ENCODE assay signal across 13 mouse cellular contexts in genomic region chr4:21689492-21689941, GRCm38 (mm10). TPM values are rescaled to one million over a fixed set of nuclear protein-coding genes. Genes with fewer than 3 reads are reported as not detected.
DNase-seq lines count a peak whose midpoint lies in the region; ATAC-seq lines count a peak whose summit lies in the region.
"Had no signal": no experiment of that assay in that cellular context is flagged by ENCODE, and none has a peak within 500 bp of the region (broad histone marks: within the 10 kb centered on the region; RNA-seq: fewer than 3 reads in every experiment).

No protein-coding gene starts in this region.

- H3K27ac ChIP-seq in heart, embryonic 15.5 days: no peak overlapping the region
- no peak overlapping the region for H3K27ac ChIP-seq in hindbrain, embryonic 15.5 days (replicated peaks)
- no peak overlapping the region for H3K27ac ChIP-seq in neural tube, embryonic 12.5 days
- H3K27ac ChIP-seq: embryonic facial prominence, embryonic 12.5 days had no signal

- H3K4me1 ChIP-seq in heart, embryonic 15.5 days (replicated peaks): peaks cover 17% of the 10 kb centered on the region
- peaks cover 17% of the 10 kb centered on the region for H3K4me1 ChIP-seq in hindbrain, embryonic 15.5 days (replicated peaks)
- peaks cover 24% of the 10 kb centered on the region; the same call in 1 of the 2 replicates for H3K4me1 ChIP-seq in neural tube, embryonic 12.5 days
- H3K4me1 ChIP-seq: embryonic facial prominence, embryonic 12.5 days had no signal

- DNase-seq in heart, adult 9 months (ENCODE audit: low spot score in 2 of 2): no peak
- peak; percentile 45 for DNase-seq in embryo, embryonic 9.5 days (ENCODE audit: extremely low spot score)
- DNase-seq in adrenal gland, postnatal 14 days: no peak
- DNase-seq in urinary bladder, postnatal 25 days (ENCODE audit: low spot score): no peak
- DNase-seq in cerebellum, adult 11-12 months: no peak
- DNase-seq: kidney, adult 2 months had no signal

- H3K4me3 ChIP-seq in heart, embryonic 15.5 days: peak overlapping the region; percentile 50; the same call in 1 of the 2 replicates
- peak overlapping the region; percentile 45; the same call in 1 of the 2 replicates for H3K4me3 ChIP-seq in hindbrain, embryonic 15.5 days
- no peak overlapping the region; the same call in 1 of the 2 replicates for H3K4me3 ChIP-seq in neural tube, embryonic 12.5 days

- H3K9ac ChIP-seq in heart, embryonic 15.5 days: no peak overlapping the region
- no peak overlapping the region for H3K9ac ChIP-seq in hindbrain, embryonic 15.5 days
- no peak overlapping the region for H3K9ac ChIP-seq in neural tube, embryonic 12.5 days
- H3K9ac ChIP-seq: embryonic facial prominence, embryonic 12.5 days had no signal

- no peaks in the 10 kb centered on the region for H3K9me3 ChIP-seq in heart, embryonic 15.5 days (replicated peaks)
- no peaks in the 10 kb centered on the region for H3K9me3 ChIP-seq in hindbrain, embryonic 15.5 days
- no peaks in the 10 kb centered on the region for H3K9me3 ChIP-seq in neural tube, embryonic 12.5 days
- H3K9me3 ChIP-seq: embryonic facial prominence, embryonic 12.5 days had no signal

- no peak for ATAC-seq in heart, embryonic 15.5 days (replicated peaks; ENCODE audit: insufficient number of reproducible peaks, insufficient read depth, low FRiP score, low read depth)
- ATAC-seq in hindbrain, embryonic 15.5 days (ENCODE audit: low FRiP score, low read depth): 0 out of 2 replicates have a peak, but pooled peaks have one; percentile 33
- peak; percentile 13 for ATAC-seq in neural tube, embryonic 12.5 days (ENCODE audit: low FRiP score, low read depth)

- WGBS in heart, embryonic 15.5 days: 2% methylated on average over 18 of the region's 18 CpGs
- 1% methylated on average over 18 of the region's 18 CpGs for WGBS in hindbrain, embryonic 15.5 days
- under 1% methylated on average over 18 of the region's 18 CpGs for WGBS in neural tube, embryonic 12.5 days

- H3K4me2 ChIP-seq in heart, embryonic 15.5 days: peak overlapping the region; percentile 90
- peak overlapping the region; percentile 87 for H3K4me2 ChIP-seq in hindbrain, embryonic 15.5 days
- peak overlapping the region; percentile 87 for H3K4me2 ChIP-seq in neural tube, embryonic 12.5 days (replicated peaks)

- H3K27me3 ChIP-seq in heart, embryonic 15.5 days: peaks cover 91% of the 10 kb centered on the region
- H3K27me3 ChIP-seq in hindbrain, embryonic 15.5 days: peaks cover 66% of the 10 kb centered on the region
- peaks cover 62% of the 10 kb centered on the region for H3K27me3 ChIP-seq in neural tube, embryonic 12.5 days (replicated peaks)
- H3K27me3 ChIP-seq: CH12.LX had no signal

- H3K36me3 ChIP-seq in heart, embryonic 15.5 days: no peaks in the 10 kb centered on the region
- no peaks in the 10 kb centered on the region for H3K36me3 ChIP-seq in hindbrain, embryonic 15.5 days
- H3K36me3 ChIP-seq in neural tube, embryonic 12.5 days: no peaks in the 10 kb centered on the region
- H3K36me3 ChIP-seq: embryonic facial prominence, embryonic 12.5 days had no signal

RNA-seq across cellular contexts. Expression of gene Prdm13, which starts 3.8 kb away (rescaled TPM):
- not detected in 2 replicates for polyA plus RNA-seq in heart, embryonic 15.5 days (2015; fragmentation: Nextera tagmentation; extraction: Ambion mirVana)
- 0.45 and 1.0 TPM in 2 replicates for polyA plus RNA-seq in hindbrain, embryonic 15.5 days (2015; fragmentation: Nextera tagmentation; extraction: Ambion mirVana)
- 12.6 and 13.3 TPM in 2 replicates for polyA plus RNA-seq in neural tube, embryonic 12.5 days (2016; fragmentation: Nextera tagmentation; extraction: Ambion mirVana)
- not detected in 2 replicates for total RNA-seq in adrenal gland, postnatal 14 days (2021)
- total RNA-seq: adrenal gland, postnatal 25 days; CH12.LX; liver, adult 2 months had no signal
- polyA plus RNA-seq: kidney, adult 2 months; liver, adult 2 months had no signal

RNA-seq across cellular contexts. Expression of gene Ccnc, which starts 38.0 kb away (rescaled TPM):
- polyA plus RNA-seq in heart, embryonic 15.5 days (2015; fragmentation: Nextera tagmentation; extraction: Ambion mirVana): 25.7 and 27.1 TPM in 2 replicates
- 63.4 and 67.2 TPM in 2 replicates for polyA plus RNA-seq in hindbrain, embryonic 15.5 days (2015; fragmentation: Nextera tagmentation; extraction: Ambion mirVana)
- 67.9 and 71.8 TPM in 2 replicates for polyA plus RNA-seq in neural tube, embryonic 12.5 days (2016; fragmentation: Nextera tagmentation; extraction: Ambion mirVana)
- 19.5 and 19.9 TPM in 2 replicates for total RNA-seq in adrenal gland, postnatal 14 days (2021)
